Mouse (Mus musculus) ES-E14 (cell line): ENCODE results near the gene Cntn4. TPM values are rescaled to one million over a fixed set of nuclear protein-coding genes. Genes with fewer than 3 reads are reported as not detected.
A peak's percentile ranks its signal among the peaks of the same experiment; 100 is the strongest.

Experiments
- DNase-seq: peaks from one replicate; pipeline ENCODE4 v3.0.0-alpha.2; 2013; ENCODE audit warnings: low read depth, low spot score
- H3K27ac ChIP-seq: 2 replicates; pipeline ENCODE4 v1.5.1; 2012; ENCODE audit warnings: low read depth, mild to moderate bottlenecking, low read length, moderate library complexity, mixed read lengths; ENCODE audit not compliant: poor library complexity, insufficient read depth, severe bottlenecking
- H3K36me3 ChIP-seq: 2 replicates; pipeline ENCODE4 v1.6.1; 2012; ENCODE audit warnings: mild to moderate bottlenecking, low read length, moderate library complexity, mixed read lengths; ENCODE audit not compliant: control insufficient read depth, poor library complexity, insufficient read depth, severe bottlenecking
- H3K4me1 ChIP-seq, 2 experiments: fragments of 150-350 bp in 1 of 2; sonication (generic) in 1 of 2; 2 replicates each; pipeline ENCODE4 v1.6.1; 2012; ENCODE audit warnings: low read length in 2 of 2, mild to moderate bottlenecking in 1 of 2, mixed read lengths in 1 of 2; ENCODE audit not compliant: control insufficient read depth in 2 of 2, insufficient read depth in 2 of 2, poor library complexity in 1 of 2
- H3K4me3 ChIP-seq, 2 experiments: fragments of 150-350 bp in 1 of 2; sonication (generic) in 1 of 2; 2 replicates each; pipeline ENCODE4 v1.5.1; 2012; ENCODE audit warnings: low read length in 2 of 2, low read depth in 1 of 2, mild to moderate bottlenecking in 1 of 2, mixed read lengths in 1 of 2; ENCODE audit not compliant: insufficient read depth in 1 of 2, poor library complexity in 1 of 2, severe bottlenecking in 1 of 2
- H3K9ac ChIP-seq: 2 replicates; pipeline ENCODE4 v1.6.1; 2012; ENCODE audit warnings: low read depth, mild to moderate bottlenecking, low read length, mixed read lengths; ENCODE audit not compliant: poor library complexity, insufficient read depth, severe bottlenecking
- H3K9me3 ChIP-seq: fragments of 150-350 bp; sonication (generic); 2 replicates; pipeline ENCODE4 v1.6.1; 2012; ENCODE audit warnings: low read depth, mild to moderate bottlenecking, low read length; ENCODE audit not compliant: control insufficient read depth, insufficient read depth
- CHD2 ChIP-seq: IDR thresholded peaks from 2 replicates; pipeline ENCODE4 v1.6.1; 2014; ENCODE audit warnings: mild to moderate bottlenecking, low read depth, low read length, inconsistent platforms
- HCFC1 ChIP-seq: IDR thresholded peaks from 2 replicates; pipeline ENCODE4 v1.6.1; 2012; ENCODE audit warnings: low read length, inconsistent platforms, borderline replicate concordance; ENCODE audit not compliant: insufficient read depth
- MAFK ChIP-seq: IDR thresholded peaks from 2 replicates; pipeline ENCODE4 v1.6.1; 2014; ENCODE audit warnings: mild to moderate bottlenecking, low read depth, low read length, inconsistent platforms; ENCODE audit not compliant: insufficient read depth
- ZC3H11A ChIP-seq: IDR thresholded peaks from 2 replicates; pipeline ENCODE4 v1.6.1; 2012; ENCODE audit warnings: low read depth, mild to moderate bottlenecking, inconsistent platforms, low read length, borderline replicate concordance
- ZNF384 ChIP-seq: IDR thresholded peaks from 2 replicates; pipeline ENCODE4 v1.6.1; 2012; ENCODE audit warnings: low read depth, low read length, inconsistent platforms
- in situ Hi-C, 2 experiments: fragments of 600-800 bp; cut with MboI; formaldehyde crosslinking; loops; one replicate each; pipeline ENCODE4 v1.15.1; 2025; ENCODE audit warnings: low sequenced_read_pairs in 2 of 2, inconsistent platforms in 1 of 2; ENCODE audit not compliant: unreplicated experiment in 2 of 2
- total RNA-seq: library from RNA; depleted of rRNA; stranded (reverse); fragments of 300-350 nt; gene quantifications from 2 replicates; pipeline ENCODE4 v1.2.3, GENCODE M21; 2012

The Cntn4 gene
- total RNA-seq, 1 experiment, result 0.80 TPM

GRCm38 (mm10) chr6:106645496-106646211, 968.2 kb downstream of the Cntn4 start:
- TF ChIP-seq ZNF384, result no peak
- peak; percentile 76 for TF ChIP-seq MAFK
- TF ChIP-seq CHD2, result no peak
- no peak for TF ChIP-seq HCFC1
- TF ChIP-seq ZC3H11A, result peak; percentile 50; the same call in 1 of the 2 replicates
- Histone ChIP-seq H3K27ac (no peak overlapping the region), H3K4me1 (0 out of 4 replicates have a peak, but pooled peaks cover 0 to 2% of the 10 kb centered on the region in 2 experiments), H3K36me3 (no peaks in the 10 kb centered on the region), H3K9me3 (no peaks in the 10 kb centered on the region), H3K4me3 (no peak overlapping the region), H3K9ac (no peak overlapping the region)
- DNase-seq, result peak; percentile 55
- in situ Hi-C loops, result no loop called here

GRCm38 (mm10) chr6:106646945-106647344, 969.5 kb downstream of the Cntn4 start:
- H3K36me3 ChIP-seq, result no peaks in the 10 kb centered on the region
- 0 out of 4 replicates have a peak, but pooled peaks cover 0 to 2% of the 10 kb centered on the region in 2 experiments for H3K4me1 ChIP-seq
- in situ Hi-C loops, result no loop called here
- H3K9me3 ChIP-seq, result no peaks in the 10 kb centered on the region
- DNase-seq, result peak; percentile 66
- TF ChIP-seq CHD2, result no peak
- TF ChIP-seq MAFK, result peak; percentile 91
- no peak overlapping the region for H3K4me3 ChIP-seq
- no peak overlapping the region for H3K27ac ChIP-seq
- no peak overlapping the region for H3K9ac ChIP-seq

GRCm38 (mm10) chr6:106663780-106664651, 986.6 kb downstream of the Cntn4 start:
- Histone ChIP-seq H3K27ac (no peak overlapping the region), H3K4me1 (no peaks in the 10 kb centered on the region), H3K4me3 (no peak overlapping the region), H3K9ac (no peak overlapping the region), H3K9me3 (no peaks in the 10 kb centered on the region), H3K36me3 (no peaks in the 10 kb centered on the region)
- TF ChIP-seq MAFK, result no peak
- peak; percentile 51; the same call in 1 of the 2 replicates for TF ChIP-seq ZC3H11A
- in situ Hi-C loops, result no loop called here
- DNase-seq, result peak; percentile 68

- Histone ChIP-seq H3K27ac (no peak overlapping the region), H3K4me1 (no peaks in the 10 kb centered on the region), H3K36me3 (no peaks in the 10 kb centered on the region), H3K4me3 (no peak overlapping the region), H3K9ac (no peak overlapping the region), H3K9me3 (no peaks in the 10 kb centered on the region)
- TF ChIP-seq ZNF384 (no peak), HCFC1 (no peak)
- no peak for DNase-seq
- in situ Hi-C loops, result no loop called here
Observed at GRCm38 (mm10) chr6:106675581-106675980, 998.1 kb downstream of the Cntn4 start.
